Mouse (Mus musculus): ENCODE measurements at regions not wholly inside any gene's neighbourhood (a gene's known extent, or its start where the extent isn't known, plus 50 kb on each side); places are given as distances from the start of the nearest gene placed in this dataset.

DNA sequence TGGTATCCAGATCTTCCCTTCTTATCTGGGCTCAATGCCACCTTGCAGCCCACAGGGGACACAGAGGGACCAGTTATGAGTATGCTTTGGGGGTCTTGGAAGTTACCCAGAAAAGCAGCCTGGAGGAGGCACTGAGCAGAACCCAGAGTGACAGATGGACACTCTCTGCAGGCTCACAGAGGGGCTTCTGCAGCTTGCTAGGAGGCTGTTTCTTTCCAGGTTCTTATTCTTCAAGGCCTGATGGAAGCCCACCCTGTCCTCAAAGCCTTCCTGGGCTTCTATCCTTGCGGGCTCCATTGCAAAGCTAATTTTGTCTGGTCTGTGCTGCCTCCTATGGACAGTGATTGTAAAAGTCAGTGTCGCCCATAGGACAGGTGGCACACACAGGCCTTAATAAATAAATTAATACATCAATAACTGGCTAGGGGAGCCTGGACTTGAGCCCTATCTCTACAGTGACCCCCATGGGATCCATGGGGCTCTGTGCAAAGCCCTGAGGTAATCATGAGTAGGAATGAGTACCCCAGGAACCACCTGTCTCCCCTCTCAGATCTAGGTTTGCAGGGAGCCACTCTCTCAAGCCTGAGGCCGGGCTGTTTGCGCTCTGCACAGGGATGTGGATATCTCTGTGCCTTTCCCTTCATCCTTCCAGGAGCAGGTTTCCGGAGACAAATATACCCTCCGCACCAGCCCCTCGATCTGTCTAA, 163.4 kb downstream of the Rps24 start:
- TF ChIP-seq CTCF (IDR thresholded peaks at IDR 0.05; ENCODE audit: borderline replicate concordance, extremely low read depth, insufficient read depth, insufficient read length) (peak; percentile 45; the same call in 1 of the 2 replicates), POLR2A (IDR thresholded peaks at IDR 0.05; ENCODE audit: borderline replicate concordance, extremely low read depth, insufficient read depth, insufficient read length, poor library complexity, severe bottlenecking) (no peak)

Data from brain, embryonic 14.5 days (tissue).